32 mouse cellular contexts compared by ENCODE assay signal in genomic region chr15:85500267-85500666, GRCm38 (mm10). TPM values are rescaled to one million over a fixed set of nuclear protein-coding genes. Genes with fewer than 3 reads are reported as not detected.
DNase-seq lines count a peak whose midpoint lies in the region; ATAC-seq and TF ChIP-seq lines count a peak whose summit lies in the region.
"Had no signal": no experiment of that assay in that cellular context is flagged by ENCODE, and none has a peak within 500 bp of the region (broad histone marks: within the 10 kb centered on the region; RNA-seq: fewer than 3 reads in every experiment).

No protein-coding gene starts in this region.

- no peak for ATAC-seq in forebrain, postnatal 0 days
- no peak for ATAC-seq in forebrain, embryonic 15.5 days (replicated peaks)
- ATAC-seq in forebrain, embryonic 14.5 days = no peak
- ATAC-seq in hindbrain, embryonic 16.5 days = no peak
- ATAC-seq: intestine, postnatal 0 days; Patski had no signal

- H3K9me3 ChIP-seq in forebrain, embryonic 10.5 days = no peaks in the 10 kb centered on the region
- no peaks in the 10 kb centered on the region for H3K9me3 ChIP-seq in forebrain, postnatal 0 days (ENCODE audit: low read length)
- no peaks in the 10 kb centered on the region for H3K9me3 ChIP-seq in forebrain, embryonic 15.5 days
- no peaks in the 10 kb centered on the region for H3K9me3 ChIP-seq in forebrain, embryonic 14.5 days (replicated peaks; ENCODE audit: control insufficient read depth, low read length)
- no peaks in the 10 kb centered on the region for H3K9me3 ChIP-seq in hindbrain, embryonic 10.5 days
- H3K9me3 ChIP-seq in hindbrain, embryonic 16.5 days (ENCODE audit: control insufficient read depth, low read length) = no peaks in the 10 kb centered on the region
- H3K9me3 ChIP-seq: embryonic facial prominence, embryonic 12.5 days; G1E; heart, embryonic 12.5 days; heart, embryonic 15.5 days had no signal

- peak overlapping the region; percentile 88 for H3K27ac ChIP-seq in forebrain, embryonic 10.5 days
- no peak overlapping the region for H3K27ac ChIP-seq in forebrain, postnatal 0 days (ENCODE audit: low read depth, low read length)
- H3K27ac ChIP-seq in forebrain, embryonic 15.5 days (replicated peaks) = peak overlapping the region; percentile 36; the same call in 1 of the 2 replicates
- no peak overlapping the region for H3K27ac ChIP-seq in forebrain, embryonic 14.5 days (ENCODE audit: low read depth, low read length)
- peak overlapping the region; percentile 89 for H3K27ac ChIP-seq in hindbrain, embryonic 10.5 days
- no peak overlapping the region for H3K27ac ChIP-seq in hindbrain, embryonic 16.5 days (ENCODE audit: low read depth, low read length)
- H3K27ac ChIP-seq: embryonic facial prominence, embryonic 12.5 days; heart, embryonic 15.5 days; hindbrain, embryonic 14.5 days had no signal

- no peak overlapping the region for H3K9ac ChIP-seq in forebrain, postnatal 0 days
- no peak overlapping the region for H3K9ac ChIP-seq in forebrain, embryonic 15.5 days (replicated peaks)
- no peak overlapping the region for H3K9ac ChIP-seq in forebrain, embryonic 14.5 days (ENCODE audit: low read length)
- no peak overlapping the region for H3K9ac ChIP-seq in hindbrain, embryonic 16.5 days (ENCODE audit: low read depth, low read length)
- H3K9ac ChIP-seq: embryonic facial prominence, embryonic 12.5 days; heart, embryonic 12.5 days; heart, embryonic 15.5 days; hindbrain, embryonic 14.5 days had no signal

- peaks cover 59% of the 10 kb centered on the region for H3K4me1 ChIP-seq in forebrain, embryonic 10.5 days
- no peaks in the 10 kb centered on the region for H3K4me1 ChIP-seq in forebrain, postnatal 0 days (ENCODE audit: insufficient read depth)
- H3K4me1 ChIP-seq in forebrain, embryonic 15.5 days = peaks cover 32% of the 10 kb centered on the region
- peaks cover 15% of the 10 kb centered on the region for H3K4me1 ChIP-seq in forebrain, embryonic 14.5 days (ENCODE audit: control insufficient read depth, insufficient read depth, low read length)
- peaks cover 47% of the 10 kb centered on the region for H3K4me1 ChIP-seq in hindbrain, embryonic 10.5 days (replicated peaks)
- peaks cover 4% of the 10 kb centered on the region; the same call in 1 of the 2 replicates for H3K4me1 ChIP-seq in hindbrain, embryonic 16.5 days (ENCODE audit: control insufficient read depth, insufficient read depth, low read depth, low read length)
- H3K4me1 ChIP-seq: heart, embryonic 12.5 days; heart, embryonic 15.5 days had no signal

- H3K4me2 ChIP-seq in forebrain, postnatal 0 days (ENCODE audit: low read depth) = no peak overlapping the region
- no peak overlapping the region for H3K4me2 ChIP-seq in forebrain, embryonic 15.5 days (replicated peaks)
- no peak overlapping the region for H3K4me2 ChIP-seq in forebrain, embryonic 14.5 days (ENCODE audit: low read length)
- no peak overlapping the region for H3K4me2 ChIP-seq in hindbrain, embryonic 16.5 days (ENCODE audit: low read length)
- H3K4me2 ChIP-seq: embryonic facial prominence, embryonic 12.5 days; heart, embryonic 12.5 days; heart, embryonic 15.5 days; hindbrain, embryonic 14.5 days had no signal

- no peak overlapping the region for H3K4me3 ChIP-seq in forebrain, embryonic 10.5 days
- no peak overlapping the region for H3K4me3 ChIP-seq in forebrain, postnatal 0 days (ENCODE audit: low read depth, low read length)
- H3K4me3 ChIP-seq in forebrain, embryonic 15.5 days = no peak overlapping the region
- no peak overlapping the region for H3K4me3 ChIP-seq in forebrain, embryonic 14.5 days (ENCODE audit: low read depth, low read length)
- H3K4me3 ChIP-seq in hindbrain, embryonic 10.5 days = no peak overlapping the region
- H3K4me3 ChIP-seq in hindbrain, embryonic 16.5 days (ENCODE audit: low read length) = no peak overlapping the region
- H3K4me3 ChIP-seq: embryonic facial prominence, embryonic 12.5 days; erythroblast, embryonic 14.5 days; heart, embryonic 12.5 days; heart, embryonic 15.5 days had no signal

- peaks cover 27% of the 10 kb centered on the region for H3K27me3 ChIP-seq in forebrain, embryonic 10.5 days (ENCODE audit: poor library complexity, severe bottlenecking)
- H3K27me3 ChIP-seq in forebrain, postnatal 0 days (ENCODE audit: insufficient read depth, low read length) = no peaks in the 10 kb centered on the region
- H3K27me3 ChIP-seq in forebrain, embryonic 15.5 days = no peaks in the 10 kb centered on the region
- H3K27me3 ChIP-seq in forebrain, embryonic 14.5 days (replicated peaks; ENCODE audit: control insufficient read depth, insufficient read depth, low read length) = no peaks in the 10 kb centered on the region
- H3K27me3 ChIP-seq in hindbrain, embryonic 10.5 days (ENCODE audit: insufficient read depth, poor library complexity, severe bottlenecking) = peaks cover 44% of the 10 kb centered on the region
- H3K27me3 ChIP-seq in hindbrain, embryonic 16.5 days (replicated peaks; ENCODE audit: control insufficient read depth, insufficient read depth, low read length) = no peaks in the 10 kb centered on the region
- H3K27me3 ChIP-seq: embryonic facial prominence, embryonic 12.5 days; Patski had no signal

- no peaks in the 10 kb centered on the region for H3K36me3 ChIP-seq in forebrain, embryonic 10.5 days (replicated peaks)
- no peaks in the 10 kb centered on the region for H3K36me3 ChIP-seq in forebrain, postnatal 0 days (ENCODE audit: insufficient read depth)
- H3K36me3 ChIP-seq in forebrain, embryonic 15.5 days = no peaks in the 10 kb centered on the region
- H3K36me3 ChIP-seq in forebrain, embryonic 14.5 days (ENCODE audit: control insufficient read depth, insufficient read depth, low read length) = no peaks in the 10 kb centered on the region
- H3K36me3 ChIP-seq in hindbrain, embryonic 10.5 days = no peaks in the 10 kb centered on the region
- no peaks in the 10 kb centered on the region for H3K36me3 ChIP-seq in hindbrain, embryonic 16.5 days (ENCODE audit: control insufficient read depth, insufficient read depth, low read length)
- H3K36me3 ChIP-seq: embryonic facial prominence, embryonic 12.5 days; G1E; heart, embryonic 12.5 days; heart, embryonic 15.5 days had no signal

- TF ChIP-seq CTCF in forebrain, postnatal 0 days (IDR thresholded peaks at IDR 0.05; ENCODE audit: low read depth) = no peak

- WGBS in forebrain, embryonic 10.5 days = 90% methylated on average over 10 of the region's 10 CpGs
- 85% methylated on average over 10 of the region's 10 CpGs for WGBS in forebrain, postnatal 0 days
- 88% methylated on average over 10 of the region's 10 CpGs for WGBS in forebrain, embryonic 15.5 days
- WGBS in forebrain, embryonic 14.5 days = 87% methylated on average over 10 of the region's 10 CpGs
- 87% methylated on average over 10 of the region's 10 CpGs for WGBS in hindbrain, embryonic 10.5 days
- 85% methylated on average over 10 of the region's 10 CpGs for WGBS in hindbrain, embryonic 16.5 days

- DNase-seq in forebrain, embryonic 10.5 days (ENCODE audit: extremely low spot score, low spot score) = no peak
- no peak for DNase-seq in forebrain, postnatal 0 days
- no peak for DNase-seq in forebrain, embryonic 14.5 days (ENCODE audit: low spot score)
- DNase-seq in hindbrain, embryonic 10.5 days (ENCODE audit: low spot score) = no peak
- DNase-seq: adrenal gland, postnatal 10 days; adrenal gland, postnatal 36 days; B cell, adult 2 months; cerebellum, adult 18-20 months; cerebellum, adult 9-10 months; cerebellum, postnatal 14 days; gastrocnemius, postnatal 36 days; heart, postnatal 10 days; heart, postnatal 36 days; kidney, adult 2 months had no signal

RNA-seq across cellular contexts. Expression of gene 7530416G11Rik, which starts 2.8 kb away (rescaled TPM):
- not detected in 2 replicates for polyA plus RNA-seq in forebrain, embryonic 10.5 days (2016; fragmentation: Nextera tagmentation; extraction: Ambion mirVana)
- total RNA-seq in forebrain, postnatal 0 days (2014; rRNA removed) = 0.15 TPM in 1 of 2 replicates, not detected in the other
- not detected in 2 replicates for polyA plus RNA-seq in forebrain, postnatal 0 days (2015; fragmentation: Nextera tagmentation; extraction: Ambion mirVana)
- 0.14 TPM in 1 of 2 replicates, not detected in the other for polyA plus RNA-seq in forebrain, embryonic 15.5 days (2015; fragmentation: Nextera tagmentation; extraction: Ambion mirVana)
- polyA plus RNA-seq in forebrain, embryonic 14.5 days (2014; fragmentation: Nextera tagmentation; extraction: Ambion mirVana) = not detected in 2 replicates
- not detected in 2 replicates for polyA plus RNA-seq in hindbrain, embryonic 10.5 days (2016; fragmentation: Nextera tagmentation; extraction: Ambion mirVana)
- polyA plus RNA-seq in hindbrain, embryonic 16.5 days (2015; fragmentation: Nextera tagmentation; extraction: Ambion mirVana) = not detected in 2 replicates
- total RNA-seq: adrenal gland, adult 18-20 months; adrenal gland, postnatal 10 days; adrenal gland, postnatal 36 days; CH12.LX; G1E; gastrocnemius, adult 8-10 months; gastrocnemius, postnatal 36 days; granulocyte monocyte progenitor cell, adult 5-6 weeks; heart, adult 8-10 months; heart, postnatal 10 days; heart, postnatal 36 days had no signal
- polyA plus RNA-seq: embryonic facial prominence, embryonic 12.5 days; erythroblast, embryonic 14.5 days; frontal cortex, adult 2 months; G1E; heart, embryonic 12.5 days; heart, embryonic 15.5 days; hindbrain, embryonic 11.5 days; hindbrain, embryonic 14.5 days; intestine, embryonic 14.5 days; intestine, postnatal 0 days; kidney, adult 2 months; Patski had no signal

Comparison
In these comparisons a context has a peak if more than half of its experiments do, and no peak if none do; other contexts are left out.
1. H3K27ac ChIP-seq: peak in forebrain, embryonic 10.5 days (single experiment), forebrain, embryonic 15.5 days (single experiment) and hindbrain, embryonic 10.5 days (single experiment); none in forebrain, postnatal 0 days (single experiment), forebrain, embryonic 14.5 days (single experiment) and hindbrain, embryonic 16.5 days (single experiment).